Mouse (Mus musculus) forebrain, embryonic 11.5 days (tissue): ENCODE measurements around the gene Rasa2. TPM values are rescaled to one million over a fixed set of nuclear protein-coding genes. Genes with fewer than 3 reads are reported as not detected.

Experiments
- ATAC-seq: fragments of 200-750 bp; cut with Nextera tagmentation; replicated peaks from 2 replicates; pipeline ENCODE4 v1.8.0; 2017; ENCODE audit warnings: moderate TSS enrichment; ENCODE audit not compliant: low FRiP score
- DNase-seq: peaks from one replicate; pipeline ENCODE4 v3.0.0-alpha.2; 2017; ENCODE audit warnings: low spot score
- H3K27ac ChIP-seq: fragments of 300-500 bp; sonication (generic); 2 replicates; pipeline ENCODE4 v1.5.1; 2014; ENCODE audit warnings: low read depth, low read length
- H3K27me3 ChIP-seq: fragments of 300-500 bp; sonication (generic); 2 replicates; pipeline ENCODE4 v1.6.1; 2014; ENCODE audit warnings: mild to moderate bottlenecking, low read length, mixed read lengths; ENCODE audit not compliant: control insufficient read depth, insufficient read depth
- H3K36me3 ChIP-seq: fragments of 300-500 bp; sonication (generic); 2 replicates; pipeline ENCODE4 v1.6.1; 2014; ENCODE audit warnings: mild to moderate bottlenecking, low read length, moderate library complexity, mixed read lengths; ENCODE audit not compliant: control insufficient read depth, insufficient read depth
- H3K4me1 ChIP-seq: fragments of 300-500 bp; sonication (generic); replicated peaks from 2 replicates; pipeline ENCODE4 v1.6.1; 2014; ENCODE audit warnings: low read length, mixed read lengths; ENCODE audit not compliant: control insufficient read depth, insufficient read depth
- H3K4me2 ChIP-seq: fragments of 300-500 bp; sonication (generic); 2 replicates; pipeline ENCODE4 v1.6.1; 2014; ENCODE audit warnings: low read depth, mild to moderate bottlenecking, low read length, moderate library complexity, mixed read lengths; ENCODE audit not compliant: severe bottlenecking
- H3K4me3 ChIP-seq: fragments of 300-500 bp; sonication (generic); 2 replicates; pipeline ENCODE4 v1.5.1; 2014; ENCODE audit warnings: low read depth, low read length
- H3K9ac ChIP-seq: fragments of 300-500 bp; sonication (generic); 2 replicates; pipeline ENCODE4 v1.6.1; 2014; ENCODE audit warnings: low read length
- H3K9me3 ChIP-seq: fragments of 300-500 bp; sonication (generic); 2 replicates; pipeline ENCODE4 v1.6.1; 2016; ENCODE audit warnings: low read length, mixed read lengths; ENCODE audit not compliant: control insufficient read depth
- WGBS: fragments of 180-500 bp; shearing (Covaris S2); extraction: QIAGEN DNeasy Blood & Tissue Kit; methylation state at CpG from one replicate; pipeline ENCODE4 v1.1.7; 2014; 5-methylcytosine and 5-hydroxymethylcytosine counted together
- polyA plus RNA-seq: library from polyadenylated mRNA; unstranded; fragments of >200 nt; fragmentation: Nextera tagmentation; extraction: Ambion mirVana; gene quantifications from 2 replicates; pipeline ENCODE4 v1.2.1, GENCODE M21; 2014

Gene Rasa2
- polyA plus RNA-seq, 1 experiment from 2014 or later: 16.9 TPM

GRCm38 (mm10) chr9:96583496-96583895, 47.9 kb downstream of the Rasa2 start:
- no peaks in the 10 kb centered on the region for H3K4me1 ChIP-seq
- 94% methylated on average over 2 of the region's 2 CpGs for WGBS
- ATAC-seq: no peak

GRCm38 (mm10) chr9:96583076-96583475, 48.3 kb downstream of the Rasa2 start:
- ATAC-seq: no peak
- Histone ChIP-seq H3K9me3 (no peaks in the 10 kb centered on the region), H3K36me3 (no peaks in the 10 kb centered on the region), H3K4me1 (no peaks in the 10 kb centered on the region), H3K4me2 (no peak overlapping the region), H3K9ac (no peak overlapping the region), H3K27ac (no peak overlapping the region), H3K4me3 (no peak overlapping the region), H3K27me3 (no peaks in the 10 kb centered on the region)
- DNase-seq: no peak
- WGBS: 94% methylated on average over 2 of the region's 2 CpGs

More at GRCm38 (mm10) chr9:96583496-96583895, 47.9 kb downstream of the Rasa2 start:
- H3K27me3 ChIP-seq: no peaks in the 10 kb centered on the region
- H3K36me3 ChIP-seq: no peaks in the 10 kb centered on the region
- H3K9me3 ChIP-seq: no peaks in the 10 kb centered on the region
- H3K4me3 ChIP-seq: no peak overlapping the region
- H3K9ac ChIP-seq: no peak overlapping the region
- no peak overlapping the region for H3K27ac ChIP-seq
- no peak overlapping the region for H3K4me2 ChIP-seq
- DNase-seq: no peak

GRCm38 (mm10) chr9:96578190-96578589, 53.2 kb downstream of the Rasa2 start:
- no peak for ATAC-seq
- 93% methylated on average over 4 of the region's 4 CpGs for whole genome bisulfite sequencing
- no peaks in the 10 kb centered on the region for H3K36me3 ChIP-seq

GRCm38 (mm10) chr9:96577674-96578073, 53.7 kb downstream of the Rasa2 start:
- no peak overlapping the region for H3K27ac ChIP-seq
- WGBS: 82% methylated on average over 6 of the region's 6 CpGs
- H3K4me3 ChIP-seq: no peak overlapping the region
- H3K4me1 ChIP-seq: no peaks in the 10 kb centered on the region
- H3K9ac ChIP-seq: no peak overlapping the region
- no peaks in the 10 kb centered on the region for H3K9me3 ChIP-seq
- DNase-seq (no peak), ATAC-seq (no peak)
- no peak overlapping the region for H3K4me2 ChIP-seq
- H3K27me3 ChIP-seq: no peaks in the 10 kb centered on the region
- no peaks in the 10 kb centered on the region for H3K36me3 ChIP-seq

More at GRCm38 (mm10) chr9:96578190-96578589, 53.2 kb downstream of the Rasa2 start:
- H3K4me1 ChIP-seq: no peaks in the 10 kb centered on the region
- H3K27ac ChIP-seq: no peak overlapping the region
- no peak overlapping the region for H3K4me2 ChIP-seq
- no peak overlapping the region for H3K4me3 ChIP-seq
- H3K27me3 ChIP-seq: no peaks in the 10 kb centered on the region
- no peak overlapping the region for H3K9ac ChIP-seq
- no peaks in the 10 kb centered on the region for H3K9me3 ChIP-seq
- no peak for DNase-seq

GRCm38 (mm10) chr9:96573252-96573651, 58.2 kb downstream of the Rasa2 start:
- H3K27ac ChIP-seq: no peak overlapping the region
- no peak for ATAC-seq
- H3K4me3 ChIP-seq: no peak overlapping the region
- H3K9ac ChIP-seq: no peak overlapping the region
- H3K4me1 ChIP-seq: no peaks in the 10 kb centered on the region
- no peak overlapping the region for H3K4me2 ChIP-seq
- H3K36me3 ChIP-seq: no peaks in the 10 kb centered on the region
- no peaks in the 10 kb centered on the region for H3K9me3 ChIP-seq
- WGBS: 19% methylated on average over 1 of the region's 1 CpGs
- H3K27me3 ChIP-seq: no peaks in the 10 kb centered on the region
- DNase-seq: no peak

- no peak overlapping the region for H3K4me3 ChIP-seq
- no peaks in the 10 kb centered on the region for H3K4me1 ChIP-seq
- no peak overlapping the region for H3K4me2 ChIP-seq
- no peak overlapping the region for H3K27ac ChIP-seq
- H3K9me3 ChIP-seq: no peaks in the 10 kb centered on the region
- H3K36me3 ChIP-seq: no peaks in the 10 kb centered on the region
- H3K27me3 ChIP-seq: no peaks in the 10 kb centered on the region
- 90% methylated on average over 9 of the region's 9 CpGs for WGBS
- DNase-seq: no peak
- H3K9ac ChIP-seq: no peak overlapping the region
- no peak for ATAC-seq
Measured at GRCm38 (mm10) chr9:96572754-96573153, 58.7 kb downstream of the Rasa2 start.

- H3K4me1 ChIP-seq: no peaks in the 10 kb centered on the region
- H3K9me3 ChIP-seq: no peaks in the 10 kb centered on the region
- no peak overlapping the region for H3K4me3 ChIP-seq
- DNase-seq: no peak
- WGBS: 91% methylated on average over 8 of the region's 8 CpGs
- H3K27ac ChIP-seq: no peak overlapping the region
- no peaks in the 10 kb centered on the region for H3K27me3 ChIP-seq
- H3K9ac ChIP-seq: no peak overlapping the region
- H3K4me2 ChIP-seq: no peak overlapping the region
- ATAC-seq: no peak
- no peaks in the 10 kb centered on the region; the same call in 1 of the 2 replicates for H3K36me3 ChIP-seq
Measured at GRCm38 (mm10) chr9:96566470-96566996, 64.9 kb downstream of the Rasa2 start.

- H3K36me3 ChIP-seq: no peaks in the 10 kb centered on the region; the same call in 1 of the 2 replicates
- 96% methylated on average over 4 of the region's 4 CpGs for WGBS
Measured at GRCm38 (mm10) chr9:96563501-96563900, 67.9 kb downstream of the Rasa2 start.

GRCm38 (mm10) chr9:96559148-96559547, 72.3 kb downstream of the Rasa2 start:
- no peaks in the 10 kb centered on the region for H3K9me3 ChIP-seq
- H3K4me2 ChIP-seq: no peak overlapping the region
- H3K9ac ChIP-seq: no peak overlapping the region
- ATAC-seq: no peak
- no peaks in the 10 kb centered on the region for H3K4me1 ChIP-seq
- H3K27ac ChIP-seq: no peak overlapping the region
- WGBS: 97% methylated on average over 6 of the region's 6 CpGs
- H3K27me3 ChIP-seq: no peaks in the 10 kb centered on the region
- DNase-seq: no peak
- no peak overlapping the region for H3K4me3 ChIP-seq
- no peaks in the 10 kb centered on the region; the same call in 1 of the 2 replicates for H3K36me3 ChIP-seq

More at GRCm38 (mm10) chr9:96563501-96563900, 67.9 kb downstream of the Rasa2 start:
- no peak overlapping the region for H3K4me3 ChIP-seq
- H3K27me3 ChIP-seq: no peaks in the 10 kb centered on the region
- DNase-seq (no peak), ATAC-seq (no peak)
- no peak overlapping the region for H3K4me2 ChIP-seq
- H3K4me1 ChIP-seq: no peaks in the 10 kb centered on the region
- H3K9me3 ChIP-seq: no peaks in the 10 kb centered on the region
- no peak overlapping the region for H3K9ac ChIP-seq
- no peak overlapping the region for H3K27ac ChIP-seq
